Mouse (Mus musculus) cerebellum, adult 18-20 months (tissue): ENCODE results near the gene Olfr315.
A peak's percentile ranks its signal among the peaks of the same experiment; 100 is the strongest.
"Not testable (repeated sequence)": the region's sequence is repeated elsewhere in the genome, so short reads cannot be mapped to it uniquely, and the experiment has no call there.

Experiments used
- DNase-seq, 2 experiments: peaks; one replicate each; pipeline ENCODE4 v3.0.0; 2021

Gene Olfr315

GRCm38 (mm10) chr11:58772888-58773287 lies at the start of gene Olfr315:
TSS of gene Olfr315 (plus strand) at chr11:58773188.
- DNase-seq, result no peak

- no peak for DNase-seq
Observed at GRCm38 (mm10) chr11:58723914-58724313, 49.1 kb upstream of the Olfr315 start, which contains the start of gene Olfr318. TSS of gene Olfr318 (minus strand) at chr11:58724014.

- DNase-seq, result not testable (repeated sequence)
Observed at GRCm38 (mm10) chr11:58727896-58728650, 44.9 kb upstream of the Olfr315 start.

DNA sequence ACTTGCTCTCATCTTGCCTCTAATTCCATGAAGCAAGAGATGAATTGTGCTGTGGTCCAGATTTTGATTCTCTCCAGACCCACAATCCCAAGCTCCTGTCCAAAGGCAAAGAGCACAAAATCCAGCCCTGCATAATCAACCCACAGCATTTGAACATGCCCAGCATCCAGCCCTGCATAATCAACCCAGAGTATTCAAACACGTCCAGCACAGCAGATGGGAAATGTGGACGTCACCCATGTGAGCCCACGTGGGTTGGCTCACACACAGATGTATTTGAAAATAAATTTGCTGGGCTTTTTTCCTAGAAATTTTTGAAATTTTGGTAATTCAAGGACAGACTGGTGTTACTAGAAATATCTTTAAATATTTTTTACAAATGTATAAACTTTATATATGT lies 39.6 kb upstream of the Olfr315 start:
- DNase-seq, result no peak

DNA sequence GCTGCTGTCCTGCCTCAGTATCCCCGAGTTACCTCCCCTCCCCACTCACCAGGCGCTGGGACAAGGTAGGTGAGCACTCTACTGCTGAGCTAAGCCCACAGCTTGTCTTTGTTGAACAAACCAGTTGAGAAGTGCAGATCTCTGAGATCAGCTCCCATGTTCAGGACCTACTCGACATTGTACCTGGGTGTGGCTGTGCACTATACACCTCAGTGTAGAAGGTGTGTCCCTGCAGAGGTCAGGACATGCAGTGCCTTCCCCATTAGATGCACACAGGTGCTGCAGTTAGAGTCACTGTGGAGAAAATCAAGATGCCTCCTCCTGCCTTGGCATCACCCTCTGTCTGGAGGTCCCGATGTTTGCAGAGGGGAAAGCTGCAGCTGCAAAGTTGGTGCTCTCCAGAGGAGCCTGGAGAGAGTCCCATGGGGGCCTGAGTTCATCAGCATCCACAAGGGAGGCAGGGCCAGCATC lies 34.2 kb upstream of the Olfr315 start, which contains the start of gene Olfr317:
Gene Olfr317, minus strand, starts transcription at position 421 of the 471 bp plus-strand sequence.
- no peak for DNase-seq

DNA sequence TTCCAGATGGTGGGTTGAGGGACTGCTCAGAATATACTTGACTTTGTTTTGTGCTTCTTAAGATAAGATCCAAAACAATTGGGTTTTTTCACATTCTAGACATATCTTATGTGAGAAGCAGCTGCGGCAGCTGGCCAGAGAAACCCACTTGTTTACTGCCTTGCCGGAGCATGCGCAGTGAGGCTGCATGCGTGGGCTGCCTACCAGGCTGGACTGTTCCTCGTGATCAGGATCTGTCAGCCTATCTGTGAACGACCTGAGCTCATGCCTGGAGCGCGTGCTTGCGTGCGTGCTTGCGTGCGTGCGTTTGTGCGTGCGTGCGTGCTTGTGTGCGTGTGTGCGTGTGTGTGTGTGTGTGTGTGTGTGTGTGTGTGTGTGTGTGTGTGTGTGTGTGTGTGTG lies 21.9 kb upstream of the Olfr315 start:
- DNase-seq, result not testable (repeated sequence)

DNA sequence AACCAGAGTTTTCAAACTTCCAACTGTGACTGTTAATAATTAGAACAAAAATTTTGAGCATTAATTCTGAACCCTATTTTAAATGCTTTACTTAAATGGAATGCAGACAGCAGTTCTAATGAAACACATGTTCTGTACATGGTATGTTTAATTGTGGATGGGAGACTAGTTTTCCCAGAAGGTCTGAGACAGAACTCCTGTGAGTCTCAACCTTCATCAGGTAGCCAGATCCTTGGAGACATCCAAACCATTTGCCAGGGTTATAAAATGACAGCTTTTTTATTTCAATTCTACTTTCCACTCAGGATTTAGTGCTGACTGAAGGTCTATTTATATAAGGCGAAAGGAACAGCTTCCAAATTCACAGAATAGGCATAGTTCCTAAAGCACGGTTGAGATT lies 20.6 kb upstream of the Olfr315 start, which contains the start of gene Olfr316:
Gene Olfr316, plus strand, starts transcription at position 301 of the 400 bp plus-strand sequence.
- DNase-seq, result no peak

DNA sequence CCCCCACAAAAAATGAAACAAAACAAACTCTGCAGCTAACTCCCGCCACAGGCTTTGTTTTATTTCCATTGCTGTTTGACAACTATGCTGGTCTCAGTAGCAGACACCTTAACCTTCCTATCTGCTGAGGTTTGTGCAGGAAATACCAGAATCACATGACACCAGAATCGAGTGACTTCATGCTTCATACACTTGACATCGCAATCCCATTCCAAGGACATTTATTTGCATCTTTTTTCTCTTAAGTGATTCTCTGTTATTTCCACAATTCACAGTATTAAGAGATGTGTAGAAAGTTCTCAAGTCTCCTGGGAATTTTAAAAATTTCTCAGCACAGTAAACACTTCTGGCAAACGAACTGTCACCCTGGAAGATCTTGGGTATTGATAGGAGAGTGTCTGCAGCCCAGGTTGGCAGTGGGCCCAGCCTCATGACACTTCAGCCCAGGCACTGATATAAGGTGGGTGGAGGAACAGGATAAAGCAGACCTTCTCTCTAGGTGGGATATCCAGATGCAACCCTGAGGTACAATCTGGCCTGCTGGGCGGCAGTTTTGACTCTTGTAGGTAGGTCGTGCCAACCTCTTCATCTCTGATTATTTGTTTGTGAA lies 9.6 kb downstream of the Olfr315 start, which contains the start of gene Olfr314:
Gene Olfr314, plus strand, starts transcription at position 473 of the 610 bp plus-strand sequence.
- no peak for DNase-seq

GRCm38 (mm10) chr11:58784182-58784581 lies 11.2 kb downstream of the Olfr315 start:
- no peak for DNase-seq

DNA sequence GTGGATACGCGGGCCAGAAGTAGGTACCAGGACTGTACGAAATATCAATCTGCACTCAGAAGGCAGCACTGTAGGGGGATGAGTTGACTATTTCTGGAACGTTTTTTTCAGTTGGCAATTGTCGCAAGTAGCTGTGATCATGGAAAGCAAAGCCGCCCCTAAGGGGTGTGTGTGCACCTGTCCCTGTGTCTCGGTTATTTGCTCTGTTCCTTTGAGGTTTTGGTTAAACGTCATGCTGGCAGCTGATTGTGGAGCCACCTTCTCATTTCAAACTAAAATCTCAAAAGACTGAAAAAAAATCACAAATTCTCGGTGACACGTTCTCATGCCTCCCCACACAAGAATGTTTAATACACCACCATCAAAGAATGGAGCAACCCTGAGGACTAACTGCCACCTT lies 14.7 kb downstream of the Olfr315 start:
- DNase-seq, result no peak

- DNase-seq, result no peak
Observed at GRCm38 (mm10) chr11:58788346-58788745, 15.4 kb downstream of the Olfr315 start.

GRCm38 (mm10) chr11:58789532-58789931 lies 16.5 kb downstream of the Olfr315 start:
- no peak for DNase-seq

- no peak for DNase-seq
Observed at GRCm38 (mm10) chr11:58790053-58790452, 17.1 kb downstream of the Olfr315 start.

DNA sequence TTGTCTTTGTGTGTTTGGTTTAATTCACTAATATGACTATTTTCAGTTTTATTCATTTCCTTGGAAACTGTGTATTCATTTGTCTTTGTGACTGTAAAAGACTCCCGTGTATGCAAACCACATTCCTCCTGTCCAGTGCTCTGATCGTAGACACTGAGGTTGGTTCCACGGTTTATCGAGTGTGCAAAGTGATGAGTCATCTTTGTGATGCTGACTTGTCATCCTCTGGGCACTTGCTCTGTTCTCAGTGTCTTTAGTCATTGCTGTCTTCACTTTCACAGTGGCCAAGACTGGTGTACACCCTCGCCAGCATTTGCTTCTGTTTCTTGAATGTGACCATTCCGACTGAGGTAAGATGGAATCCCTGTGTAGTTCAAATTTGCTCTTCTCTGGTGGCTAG lies 17.7 kb downstream of the Olfr315 start:
- no peak for DNase-seq

GRCm38 (mm10) chr11:58795856-58796255 lies 22.9 kb downstream of the Olfr315 start:
- DNase-seq, result no peak

DNA sequence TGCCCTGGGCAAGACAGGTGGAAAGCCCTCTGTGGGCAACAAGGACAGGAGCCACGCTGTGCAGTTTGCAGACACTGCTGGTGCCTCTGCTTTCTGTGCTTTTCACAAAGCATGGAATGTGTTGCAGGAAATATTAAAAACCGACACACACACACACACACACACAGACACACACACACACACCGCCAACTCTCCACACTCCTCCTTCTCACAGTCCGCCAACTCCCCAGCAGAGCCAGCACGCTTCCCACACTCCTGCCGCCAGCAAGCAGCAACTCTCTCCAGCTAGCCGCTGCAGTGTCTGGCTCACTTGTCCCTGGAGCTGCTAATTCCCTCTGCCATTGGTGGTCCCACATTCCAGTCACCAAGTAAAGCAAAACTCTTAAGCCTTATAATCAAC lies 23.9 kb downstream of the Olfr315 start:
- no peak for DNase-seq

- DNase-seq, result no peak
Observed at GRCm38 (mm10) chr11:58799747-58800146, 26.8 kb downstream of the Olfr315 start.

DNA sequence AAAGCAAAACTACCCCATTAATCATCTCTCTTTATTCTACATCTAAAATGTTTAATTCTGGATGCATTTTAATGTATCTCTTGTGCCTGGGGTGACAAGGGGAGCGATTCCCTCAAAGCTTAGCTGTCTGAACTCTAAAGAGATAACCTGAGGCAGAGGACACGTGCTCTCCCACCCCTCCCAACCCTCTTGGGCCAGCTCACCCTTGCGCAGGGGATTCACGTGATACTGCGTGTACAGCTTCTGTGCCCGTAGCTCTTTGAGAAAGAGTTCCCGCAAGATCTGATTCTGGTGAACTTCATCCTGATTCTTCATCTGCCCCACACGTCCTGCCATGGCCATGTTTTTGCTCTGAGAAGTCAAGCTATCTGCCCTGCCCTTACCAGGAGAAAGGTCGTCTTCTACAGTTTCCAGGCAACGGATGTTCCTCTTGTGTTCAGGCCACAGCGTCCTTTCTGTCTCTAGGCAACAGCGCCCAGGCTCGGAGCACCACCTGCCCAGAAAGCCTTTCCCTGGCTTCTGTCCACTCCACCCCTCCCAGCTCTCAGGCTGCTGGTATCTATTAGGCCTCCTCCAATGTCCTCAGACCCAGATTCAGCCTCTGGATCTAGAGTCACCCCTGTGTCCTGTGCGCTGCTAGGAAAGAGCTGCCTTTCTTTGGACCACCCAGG lies 28.7 kb downstream of the Olfr315 start, which contains the start of gene Fam183b:
Gene Fam183b, minus strand, starts transcription at position 403 of the 671 bp plus-strand sequence.
- DNase-seq, result peak; percentile 12 to 25

- no peak for DNase-seq
Observed at GRCm38 (mm10) chr11:58803871-58804270, 30.9 kb downstream of the Olfr315 start.

DNA sequence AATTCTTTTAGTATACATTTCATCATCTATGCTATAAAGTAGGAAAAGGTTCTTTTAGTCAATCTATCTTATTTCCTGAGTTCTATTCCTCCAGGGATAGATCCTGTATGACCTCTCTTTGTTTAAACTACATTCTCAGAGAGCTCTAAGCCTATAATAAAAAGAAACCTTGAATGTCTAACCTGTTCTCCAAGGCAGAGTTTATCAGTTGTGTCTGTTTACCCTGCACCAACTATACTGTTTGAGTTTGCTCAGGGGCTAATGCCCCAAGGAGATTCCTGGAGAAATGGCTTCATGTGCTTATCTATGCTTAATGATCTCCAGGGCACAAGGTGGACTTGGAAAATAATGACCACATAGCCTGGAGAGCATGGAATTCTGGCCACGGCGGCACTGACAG lies 31.4 kb downstream of the Olfr315 start:
- DNase-seq, result no peak

- no peak for DNase-seq
Observed at GRCm38 (mm10) chr11:58812001-58812400, 39.0 kb downstream of the Olfr315 start.

DNA sequence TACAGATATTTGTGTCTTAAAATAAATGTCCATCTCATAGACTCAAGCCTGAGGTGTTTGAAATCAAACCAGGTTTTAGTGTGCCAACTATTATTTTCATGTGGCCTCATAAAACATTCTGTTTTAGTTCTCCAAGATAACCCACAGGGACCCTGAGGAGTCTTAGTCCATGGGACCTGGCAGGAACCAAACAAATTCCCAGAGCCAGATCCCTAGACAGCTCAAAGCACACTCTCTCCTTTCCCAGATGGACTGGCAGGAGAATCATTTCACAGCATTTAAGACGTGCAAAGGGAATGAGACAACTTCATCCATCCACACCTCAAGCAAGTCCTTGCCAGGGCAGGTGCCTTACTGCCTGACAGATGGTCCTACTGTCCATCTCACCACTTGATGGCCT lies 41.7 kb downstream of the Olfr315 start, which contains the start of gene Olfr313:
Gene Olfr313, plus strand, starts transcription at position 301 of the 400 bp plus-strand sequence.
- not testable (repeated sequence) for DNase-seq

- DNase-seq, result no peak
Observed at GRCm38 (mm10) chr11:58815676-58816075, 42.7 kb downstream of the Olfr315 start.
